Mouse (Mus musculus): ENCODE results near the gene Ogdh.
"Not testable (repeated sequence)": the region's sequence is repeated elsewhere in the genome, so short reads cannot be mapped to it uniquely, and the experiment has no call there.

Gene Ogdh

DNA sequence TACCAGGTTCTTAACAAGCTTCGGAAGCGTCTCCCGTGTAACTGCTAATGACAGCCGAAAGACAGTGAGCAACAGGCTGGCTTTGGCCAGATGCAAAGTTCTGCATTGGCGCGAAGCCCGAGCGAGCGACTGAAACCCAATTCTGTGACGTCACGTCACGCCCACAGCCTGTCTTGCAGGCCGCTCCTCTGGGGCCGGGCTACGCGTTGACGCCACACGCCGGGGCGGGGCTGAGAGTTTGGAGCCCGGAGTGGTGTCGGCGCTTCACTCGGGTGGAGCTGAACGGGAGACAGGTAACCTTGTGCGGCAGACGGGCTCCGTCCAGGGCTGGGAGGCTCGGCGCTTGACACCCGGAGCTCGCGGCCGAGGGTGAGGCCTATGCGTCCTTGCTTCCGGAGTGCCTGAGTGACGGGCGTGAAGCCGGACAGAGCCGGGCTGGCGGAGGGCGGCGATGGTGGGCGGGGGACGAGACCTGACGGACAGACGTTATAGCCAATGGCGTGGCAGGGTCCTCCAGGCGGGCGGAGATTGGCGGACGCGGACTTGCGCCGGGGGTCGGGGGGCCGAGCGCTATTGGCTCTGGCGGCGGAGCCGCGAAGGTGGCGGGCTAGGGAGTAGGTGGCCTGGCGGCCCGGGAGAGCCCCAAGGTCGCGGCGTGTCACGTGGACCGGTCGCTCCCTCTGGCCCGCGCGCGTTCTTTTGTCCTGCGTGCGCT lies at the start of gene Ogdh:
TSS of gene Ogdh (plus strand) at position 233 of the 715 bp plus-strand sequence.
- DNase-seq (ENCODE audit: low spot score), result peak; percentile 99

DNA sequence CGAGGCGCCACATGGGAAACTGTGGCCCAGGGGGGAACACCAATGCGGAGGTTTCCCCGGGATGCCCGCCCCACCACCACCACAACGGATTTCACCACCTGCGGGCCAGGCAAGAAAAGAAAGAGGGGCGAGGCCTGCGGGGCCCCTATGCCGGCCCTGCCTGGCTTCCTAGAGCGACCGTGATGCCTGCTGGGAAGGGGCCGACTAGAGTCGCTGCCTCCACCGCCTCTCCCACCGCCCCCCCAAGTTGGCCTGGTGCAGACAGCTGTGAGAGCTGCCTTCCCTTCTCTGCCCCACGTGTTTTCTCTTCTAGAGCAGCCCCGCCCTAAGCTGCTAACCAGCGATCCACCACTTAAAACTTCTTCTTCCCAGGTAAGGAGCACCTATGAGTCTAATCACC lies 46.7 kb upstream of the Ogdh start:
- DNase-seq (ENCODE audit: low spot score), result no peak

DNA sequence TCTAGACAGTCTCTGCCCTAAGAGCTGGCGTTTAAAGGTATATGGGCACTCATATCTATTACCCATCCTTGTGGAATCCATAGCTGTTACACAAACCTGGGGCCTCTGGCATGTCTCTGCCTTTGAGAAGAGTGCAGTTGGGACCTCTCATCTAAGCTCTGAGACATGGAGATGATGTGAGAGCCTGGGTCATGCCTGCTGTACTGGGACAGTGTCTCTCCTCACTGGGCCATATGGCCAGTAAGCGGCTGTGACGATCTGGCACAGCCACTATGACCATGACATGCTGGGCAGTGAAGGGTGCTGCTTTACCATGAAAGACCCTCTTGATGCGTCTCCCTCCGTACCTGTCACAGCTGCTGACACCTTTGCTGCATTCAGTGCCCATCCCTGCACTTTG lies 39.2 kb upstream of the Ogdh start:
- no peak for DNase-seq (ENCODE audit: low spot score)

DNA sequence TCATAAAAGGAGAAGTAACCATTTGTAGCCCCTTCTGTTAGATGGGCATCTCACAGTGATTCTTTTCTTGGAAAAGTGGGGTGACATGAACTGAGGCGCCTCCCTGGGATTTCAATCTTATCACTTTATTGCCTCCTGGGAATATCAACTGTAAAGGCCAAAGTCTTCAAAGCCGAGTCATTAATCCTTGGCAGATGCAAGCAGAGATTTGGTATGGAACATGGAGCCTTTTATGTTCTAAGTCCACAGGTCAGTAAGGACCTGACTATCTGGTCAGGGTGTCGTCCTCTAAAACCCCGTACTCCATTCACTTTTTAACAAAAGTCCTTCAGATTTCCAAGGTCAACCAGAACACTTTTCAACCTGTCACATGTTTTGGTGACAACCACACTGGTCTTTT lies 38.6 kb upstream of the Ogdh start:
- no peak for DNase-seq (ENCODE audit: low spot score)

DNA sequence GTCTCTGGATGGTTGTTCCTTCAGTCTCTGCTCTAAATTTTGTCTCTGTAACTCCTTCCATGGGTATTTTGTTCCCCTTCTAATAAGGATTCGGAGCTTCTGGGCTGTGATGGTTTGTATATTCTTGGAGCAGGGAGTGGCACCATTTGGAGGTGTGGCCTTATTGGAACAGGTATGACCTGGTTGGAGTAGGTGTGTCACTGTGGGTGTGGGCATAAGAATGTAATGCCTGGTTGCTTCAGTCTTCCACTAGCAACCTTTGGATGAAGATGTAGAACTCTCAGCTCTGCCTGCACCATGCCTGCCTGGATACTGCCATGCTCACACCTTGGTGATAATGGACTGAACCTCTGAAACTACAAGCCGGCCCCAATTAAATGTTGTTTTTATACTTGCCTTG lies 36.8 kb upstream of the Ogdh start:
- not testable (repeated sequence) for DNase-seq (ENCODE audit: low spot score)

DNA sequence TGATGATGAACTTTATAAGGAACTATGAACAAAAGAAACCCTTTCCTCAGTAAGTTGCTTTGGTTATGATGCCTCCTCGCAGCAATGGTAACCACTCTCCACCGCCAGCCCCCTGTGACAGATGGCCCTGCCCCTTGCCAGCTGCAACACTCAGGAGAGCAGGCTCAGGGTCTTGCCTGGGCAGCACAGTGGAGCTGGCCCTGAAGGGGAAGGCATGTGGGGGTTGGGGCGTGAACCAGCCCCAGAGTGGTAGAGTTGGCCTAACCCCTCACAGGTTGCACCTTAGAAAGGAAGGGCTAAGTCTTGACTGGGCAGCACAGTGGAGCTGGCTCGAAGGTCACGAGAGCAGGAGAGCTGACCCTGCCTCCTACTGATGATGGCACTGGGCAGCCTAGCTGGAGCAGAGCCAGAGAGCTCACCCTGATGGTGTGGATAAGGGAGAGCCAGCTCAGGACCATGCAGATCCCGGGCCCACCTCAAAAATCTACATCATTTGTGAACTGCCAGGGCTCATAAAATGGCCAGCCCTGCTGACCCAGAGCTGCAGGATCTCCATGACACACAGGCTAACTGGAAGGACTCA lies 34.9 kb upstream of the Ogdh start:
- DNase-seq (ENCODE audit: low spot score), result no peak

DNA sequence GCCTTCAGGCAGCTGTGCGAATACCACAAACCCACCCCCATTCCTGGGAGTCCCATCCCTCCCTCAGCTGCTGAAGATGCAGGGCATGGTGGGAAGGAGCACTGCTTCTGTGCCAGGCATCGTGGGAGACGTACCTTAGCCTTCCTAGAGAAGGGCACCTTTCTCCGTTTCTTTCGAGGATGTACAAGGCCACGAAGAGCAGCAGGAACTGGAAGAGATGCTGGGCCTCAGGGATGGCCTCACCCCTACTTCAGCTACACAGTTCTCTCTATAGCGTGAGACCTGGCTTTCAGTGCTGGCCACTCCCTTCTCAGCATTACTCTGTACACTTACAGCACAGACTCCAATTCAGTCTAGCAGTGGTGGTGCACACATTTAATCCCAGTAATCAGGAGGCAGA lies 32.0 kb upstream of the Ogdh start:
- no peak for DNase-seq (ENCODE audit: low spot score)

DNA sequence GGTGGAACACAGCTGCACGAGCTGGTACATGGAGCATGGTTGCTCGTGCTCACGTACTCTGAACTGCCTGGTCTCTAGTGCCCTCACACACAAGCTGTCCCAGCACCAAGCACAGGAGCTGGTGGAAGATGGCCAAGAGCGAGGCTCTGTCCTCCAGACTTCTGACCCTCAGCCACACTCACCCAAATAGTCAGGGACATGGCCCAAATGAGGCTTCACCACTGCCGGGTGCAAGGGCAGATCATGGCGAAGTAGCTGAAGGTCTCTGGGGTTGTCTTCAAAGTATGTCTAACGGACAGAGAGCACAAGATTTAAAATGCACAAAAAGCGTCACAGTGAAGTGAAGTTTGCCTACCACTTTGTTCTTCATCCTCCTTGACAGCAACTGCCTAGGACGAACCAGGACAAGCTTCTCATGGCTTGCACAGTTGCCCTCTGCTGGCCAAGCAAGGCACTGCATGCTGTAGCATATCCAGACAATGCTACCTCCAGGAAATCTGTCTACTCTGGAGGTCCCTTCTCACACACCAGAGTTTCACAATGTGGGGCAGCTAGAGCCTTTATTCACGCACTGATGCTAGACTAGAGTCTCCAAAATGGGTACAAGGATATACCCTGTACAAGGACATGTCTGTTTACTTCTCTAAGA lies 29.9 kb upstream of the Ogdh start:
- DNase-seq (ENCODE audit: low spot score), result peak; percentile 59

DNA sequence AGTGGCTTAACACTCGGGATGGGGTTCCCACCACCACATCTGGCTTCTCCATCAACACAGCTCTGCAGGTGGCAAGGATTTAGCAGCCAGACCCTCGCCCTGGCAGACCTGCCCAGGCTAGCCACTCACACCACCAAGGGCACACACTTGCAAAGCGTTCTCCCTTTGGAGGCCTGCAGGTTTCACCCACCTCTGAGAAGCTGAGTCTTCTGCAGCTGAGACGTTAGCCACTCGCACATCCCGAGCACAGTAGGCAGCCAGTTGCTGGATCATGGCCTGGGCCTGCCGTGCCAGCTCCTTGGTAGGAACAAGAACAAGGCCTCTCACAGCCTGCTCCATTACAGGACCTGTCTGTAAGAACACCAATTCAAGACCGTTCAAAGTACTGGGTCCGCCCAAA lies 24.8 kb upstream of the Ogdh start:
- DNase-seq (ENCODE audit: low spot score), result no peak

DNA sequence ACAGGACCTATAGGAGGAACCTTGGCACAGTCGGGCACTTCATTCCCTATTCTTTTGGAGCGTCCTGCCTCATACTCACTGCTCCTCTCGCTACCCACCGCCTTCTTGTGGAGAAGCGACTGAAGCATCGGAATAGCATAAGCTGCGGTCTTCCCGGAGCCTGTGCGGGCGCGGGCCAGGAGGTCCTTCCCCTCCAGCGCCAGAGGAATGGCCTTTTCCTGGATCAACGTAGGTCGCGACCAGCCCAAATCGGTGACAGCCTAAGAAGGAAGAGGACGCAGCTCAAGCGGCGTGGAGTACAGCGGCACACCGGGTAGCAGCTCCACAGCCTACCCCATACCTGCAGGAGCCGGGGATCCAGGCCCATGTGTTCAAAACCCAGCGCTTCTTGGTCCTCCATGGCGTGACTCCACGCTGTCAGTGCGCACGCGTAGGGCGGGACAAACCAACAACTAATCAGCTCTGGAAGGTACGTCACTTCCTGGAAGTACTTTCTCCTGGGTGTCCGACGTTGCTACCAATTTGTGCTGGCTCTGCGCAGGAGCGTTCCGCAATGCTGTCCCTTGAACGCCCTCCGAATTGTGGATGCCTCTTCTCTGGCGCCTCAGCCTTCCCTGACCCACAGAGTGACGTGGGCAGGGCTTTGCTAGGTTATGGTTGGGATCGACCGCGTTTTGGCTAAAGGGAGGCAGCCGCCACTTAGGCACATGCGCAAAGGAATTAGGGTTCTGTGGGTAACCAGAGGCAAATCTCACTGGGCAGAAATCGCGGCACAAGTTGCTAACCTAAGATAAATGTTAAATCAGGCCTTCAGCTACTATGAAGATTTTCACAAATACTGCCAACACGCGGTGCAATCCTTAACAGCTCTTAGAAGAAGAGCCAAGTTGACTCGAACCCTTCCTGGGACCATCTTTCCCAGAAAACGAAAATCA lies 23.8 kb upstream of the Ogdh start, which contains the start of gene Ddx56:
TSS of gene Ddx56 (minus strand) at position 453 of the 935 bp plus-strand sequence.
- DNase-seq (ENCODE audit: low spot score), result peak; percentile 82

DNA sequence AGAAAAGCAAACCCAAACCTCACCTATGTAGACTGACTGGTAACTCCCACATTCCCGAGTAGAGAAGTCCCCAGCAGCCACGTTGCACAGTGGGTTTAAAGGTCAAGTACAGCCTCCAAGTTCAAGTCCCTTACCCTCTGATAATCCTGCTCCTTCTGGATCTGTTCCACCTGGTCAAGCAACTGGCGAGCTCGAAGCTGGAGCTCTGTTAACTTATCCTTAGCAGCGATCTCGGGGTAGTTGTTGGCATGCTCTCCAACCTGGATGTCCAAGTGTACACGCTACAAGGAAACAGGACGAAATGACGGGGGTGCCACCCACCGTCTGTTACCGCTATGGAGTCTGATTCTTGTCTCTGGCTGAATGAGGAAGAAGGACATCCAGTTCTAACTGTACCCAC lies 17.8 kb upstream of the Ogdh start:
- no peak for DNase-seq (ENCODE audit: low spot score)

DNA sequence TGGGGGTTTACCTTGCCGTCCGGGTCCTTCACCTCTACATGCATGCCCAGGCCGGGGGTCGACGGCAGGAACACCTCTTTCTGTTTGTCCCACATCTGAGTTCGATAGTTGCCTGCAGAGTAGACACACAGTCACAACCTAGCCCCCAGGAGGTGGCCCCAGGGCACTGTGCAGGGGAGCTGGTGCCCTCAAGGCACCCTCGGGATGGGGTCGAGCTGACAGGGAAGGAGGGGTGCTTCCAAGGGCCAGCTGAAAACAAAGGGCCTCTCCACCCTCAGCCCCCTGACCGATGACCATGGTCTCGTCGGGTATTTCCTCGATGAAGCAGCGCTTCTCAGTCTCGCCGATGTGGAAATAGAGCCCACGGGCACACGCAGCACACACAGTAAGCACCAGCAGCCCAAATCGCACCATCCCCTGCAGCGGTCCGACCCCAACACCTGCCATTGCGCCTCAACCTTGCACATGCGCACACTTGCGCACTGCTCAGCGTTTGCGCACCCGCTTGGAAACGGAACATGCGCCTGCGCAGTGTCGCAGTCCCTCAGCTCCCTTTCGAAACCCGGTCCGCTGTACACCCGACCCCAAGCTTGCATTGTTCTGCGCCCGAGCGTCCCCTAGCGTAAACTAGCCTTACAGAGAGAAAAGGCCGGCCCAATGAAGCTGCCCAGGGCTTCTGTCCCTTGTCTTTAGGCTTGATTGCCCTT lies 16.9 kb upstream of the Ogdh start, which contains the start of gene Tmed4:
TSS of gene Tmed4 (minus strand) at position 484 of the 707 bp plus-strand sequence.
- DNase-seq (ENCODE audit: low spot score), result peak; percentile 83

DNA sequence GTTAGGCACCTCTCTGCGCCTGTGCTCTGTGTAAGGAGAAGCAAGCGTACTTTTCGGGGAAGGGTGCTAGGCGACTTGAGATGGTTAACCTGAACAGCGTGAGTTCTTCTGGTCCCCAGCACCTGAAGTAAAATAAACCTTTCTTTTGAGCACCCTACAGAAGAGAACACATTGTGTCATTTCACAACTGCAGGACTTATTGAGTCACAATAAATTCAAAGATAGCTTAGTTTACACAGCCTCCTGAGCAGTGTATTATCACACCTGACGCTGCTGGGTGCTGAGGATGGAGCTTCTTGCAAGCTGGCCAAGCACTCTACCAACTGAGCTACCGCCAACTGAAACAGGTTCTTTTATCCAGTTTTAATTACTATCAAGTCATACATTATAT lies 16.3 kb upstream of the Ogdh start:
- DNase-seq (ENCODE audit: low spot score), result no peak

DNA sequence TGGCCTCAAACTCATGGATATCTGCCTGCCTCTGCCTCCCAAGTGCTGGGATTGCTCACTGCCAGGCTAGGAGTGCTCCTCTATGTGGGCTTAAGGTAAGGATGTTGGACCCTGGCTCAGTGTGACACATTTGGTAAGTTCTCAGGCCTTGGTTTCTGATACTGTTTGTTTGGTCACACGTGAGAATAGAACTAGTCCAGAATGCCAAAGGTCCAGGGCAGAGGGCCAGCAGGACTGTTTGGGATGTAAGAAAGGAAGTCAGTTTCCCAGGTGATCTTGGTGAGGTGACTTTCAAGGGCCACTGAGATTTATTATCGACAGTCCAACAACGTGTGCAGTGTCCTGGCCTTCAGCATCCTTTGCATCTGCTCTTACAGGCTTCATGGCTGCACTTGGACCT lies 15.0 kb upstream of the Ogdh start:
- DNase-seq (ENCODE audit: low spot score), result no peak

DNA sequence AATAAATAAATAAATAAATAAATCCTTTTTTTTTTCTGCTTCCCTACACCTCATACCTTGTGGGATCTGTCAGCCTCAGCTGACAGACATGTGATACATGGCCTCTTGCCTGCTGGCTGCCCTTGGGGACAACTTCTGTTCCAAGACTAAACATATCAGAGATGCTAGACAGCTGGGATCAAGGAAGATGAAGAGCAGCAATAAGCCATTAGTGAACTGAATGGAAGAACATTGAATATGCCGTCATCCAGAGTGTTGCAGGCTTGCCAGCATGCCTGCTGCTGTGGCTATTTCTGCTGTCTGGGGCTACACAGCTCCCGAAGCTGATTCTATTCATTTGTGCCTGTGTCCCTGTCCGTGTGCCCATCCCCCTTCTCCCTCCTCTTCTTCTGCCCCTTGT lies 8.5 kb upstream of the Ogdh start:
- no peak for DNase-seq (ENCODE audit: low spot score)

DNA sequence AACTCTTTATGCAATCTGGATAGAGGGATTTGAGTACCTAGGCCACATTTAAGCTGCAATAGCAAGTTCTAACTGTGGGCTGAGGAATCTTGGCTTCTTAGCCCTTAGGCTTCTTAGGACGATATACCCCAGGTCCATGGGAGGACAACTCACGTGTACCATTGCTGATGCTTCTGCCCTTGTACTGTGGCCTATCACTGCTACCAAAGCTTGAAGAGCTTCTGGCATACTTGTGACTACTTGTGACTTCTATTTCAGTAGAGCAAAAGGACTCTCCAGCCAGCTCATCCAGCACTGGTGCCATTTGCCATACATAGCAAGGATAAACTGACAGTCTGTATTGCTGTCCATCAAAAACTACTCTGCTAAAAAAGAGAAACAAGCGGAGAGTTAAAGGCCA lies 1.3 kb upstream of the Ogdh start:
- no peak for DNase-seq (ENCODE audit: low spot score)

DNA sequence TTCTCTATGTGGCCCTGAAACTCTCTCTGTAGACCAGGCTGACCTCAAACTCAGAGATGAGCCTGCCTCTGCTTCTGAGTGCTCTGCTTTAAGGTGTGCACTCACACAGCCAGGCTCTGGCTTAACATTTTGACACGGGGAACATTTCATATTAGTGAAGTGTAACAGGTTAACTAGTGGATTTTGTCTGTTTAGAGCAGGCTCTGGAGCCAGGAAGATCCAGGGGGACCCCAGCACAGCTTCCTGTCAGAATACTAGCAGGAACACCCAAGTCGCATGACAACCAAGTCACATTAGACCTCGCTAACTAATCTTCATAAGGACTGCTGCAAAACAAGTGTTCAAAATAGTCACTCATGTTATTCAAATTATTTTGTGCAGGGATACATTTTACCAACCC lies 550 bp upstream of the Ogdh start:
- peak; percentile 6 for DNase-seq (ENCODE audit: low spot score)

DNA sequence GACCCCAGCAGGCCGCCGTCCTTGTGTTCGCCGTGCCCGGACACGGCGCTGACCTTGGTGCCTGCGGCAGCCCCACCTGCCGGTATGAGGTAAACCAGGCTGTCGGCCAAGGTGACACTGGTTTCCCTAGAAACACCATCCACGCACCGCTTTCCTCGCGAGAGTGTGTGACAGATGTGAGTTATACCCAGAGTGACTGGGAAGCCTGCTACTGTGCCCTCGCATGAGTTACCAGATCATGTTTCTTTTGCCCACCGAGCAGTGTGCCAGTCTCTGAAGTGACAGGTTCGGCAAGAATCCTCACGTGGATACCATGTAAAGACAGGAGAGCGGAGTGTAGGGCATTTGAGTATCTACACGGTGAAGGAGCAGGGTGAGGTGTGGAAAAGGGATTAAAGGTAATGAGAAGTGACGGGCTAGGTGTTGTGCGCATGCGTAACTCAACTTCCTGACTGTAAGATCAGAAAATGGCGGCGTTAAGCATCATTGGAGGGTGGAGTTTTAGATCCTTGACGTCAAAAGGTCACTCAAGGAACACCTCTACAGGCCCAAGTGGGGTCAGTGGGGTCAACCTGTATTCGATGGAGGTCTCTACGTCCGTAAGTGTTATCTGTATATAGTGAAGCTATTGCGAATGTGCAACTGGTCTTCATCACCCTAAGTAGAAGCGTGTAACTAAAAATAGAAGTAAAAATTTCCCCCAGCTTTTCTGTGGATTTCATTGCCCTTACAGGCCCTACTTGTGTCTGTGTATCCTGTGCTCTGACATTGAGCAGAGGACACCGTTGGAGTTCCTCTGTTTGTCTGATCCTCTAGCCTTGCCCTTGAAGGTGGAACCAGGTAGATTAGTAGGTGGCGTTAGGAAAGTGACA lies 919 bp downstream of the Ogdh start:
- DNase-seq (ENCODE audit: low spot score), result peak; percentile 78

DNA sequence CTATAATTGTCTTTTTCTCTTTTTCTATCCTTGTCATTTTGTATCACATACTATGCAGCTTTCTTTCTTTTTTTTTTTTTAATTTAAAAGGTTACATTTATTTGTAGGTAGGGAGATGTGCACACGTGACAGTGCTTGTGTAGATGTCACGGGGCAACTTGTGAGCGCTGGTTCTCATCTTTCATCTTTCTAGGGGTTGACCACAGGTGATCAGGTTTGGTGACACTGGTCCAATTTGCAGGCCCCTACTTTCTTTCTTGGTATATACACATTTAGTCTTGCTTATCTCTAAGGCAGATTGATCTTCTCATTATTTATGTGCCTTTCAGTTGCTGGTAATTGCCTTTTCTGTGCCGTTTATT lies 1.5 kb downstream of the Ogdh start:
- no peak for DNase-seq (ENCODE audit: low spot score)

DNA sequence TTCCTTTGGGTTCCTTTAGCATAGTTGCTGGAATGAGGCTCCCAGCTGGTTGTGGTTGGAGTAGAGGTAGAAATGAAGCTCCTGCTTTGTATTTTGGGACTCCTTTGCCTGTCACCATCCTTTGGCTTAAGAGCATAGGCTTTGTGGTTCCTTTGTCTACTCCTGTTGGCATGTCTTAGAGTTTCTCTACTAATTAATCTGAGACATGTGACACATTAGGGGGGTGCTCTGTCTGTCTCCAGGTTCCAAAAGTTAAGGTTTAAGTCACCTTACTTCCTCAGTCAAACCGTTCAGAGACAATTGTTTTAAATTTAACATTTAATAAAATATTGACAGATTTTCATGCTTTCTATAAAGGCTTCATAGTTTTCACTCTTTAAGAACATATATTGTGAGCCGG lies 2.2 kb downstream of the Ogdh start:
- DNase-seq (ENCODE audit: low spot score), result no peak

DNA sequence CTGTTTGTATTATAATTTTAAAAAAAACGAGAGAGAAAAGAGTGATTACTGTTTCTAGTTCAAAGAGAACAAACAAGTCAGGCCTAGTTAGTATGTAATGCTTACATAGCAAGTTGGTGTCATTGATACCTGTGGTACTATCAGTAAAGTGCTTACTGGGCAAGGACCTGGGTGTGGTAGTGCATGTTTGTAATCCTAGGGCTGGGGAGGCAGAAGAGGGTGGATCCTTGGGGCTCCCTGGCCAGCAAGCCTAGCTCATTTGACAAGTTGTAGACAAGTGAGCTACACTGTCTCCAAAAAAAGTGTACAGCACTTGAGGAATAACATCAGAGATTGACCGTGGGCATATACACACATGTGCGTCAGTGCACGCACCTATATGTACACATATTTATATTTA lies 3.2 kb downstream of the Ogdh start:
- peak; percentile 34 for DNase-seq (ENCODE audit: low spot score)
